Comparison of ENCODE assay signal across 9 mouse cellular contexts in genomic region chr10:4267481-4267880, GRCm38 (mm10). TPM values are rescaled to one million over a fixed set of nuclear protein-coding genes. Genes with fewer than 3 reads are reported as not detected.
DNase-seq lines count a peak whose midpoint lies in the region; ATAC-seq and TF ChIP-seq lines count a peak whose summit lies in the region.
"Had no signal": no experiment of that assay in that cellular context is flagged by ENCODE, and none has a peak within 500 bp of the region (broad histone marks: within the 10 kb centered on the region; RNA-seq: fewer than 3 reads in every experiment).

No protein-coding gene starts in this region.

- TF ChIP-seq POLR2A in testis, adult 2 months (IDR thresholded peaks at IDR 0.05; ENCODE audit: control insufficient read depth, low read depth, low read length): 0 out of 2 replicates have a peak, but pooled peaks have one; percentile 20

- DNase-seq in testis, postnatal 14 days (ENCODE audit: low spot score): no peak
- peak; percentile 33 for DNase-seq in hindbrain, postnatal 0 days (ENCODE audit: low spot score)
- DNase-seq in layer of hippocampus, postnatal 36 days: no peak
- DNase-seq in spleen, adult 12 weeks (ENCODE audit: low spot score): no peak

- peak overlapping the region; percentile 18; the same call in 1 of the 2 replicates for H3K27ac ChIP-seq in testis, adult 2 months (ENCODE audit: control insufficient read depth, insufficient read depth, low read depth, low read length)
- H3K27ac ChIP-seq in embryonic facial prominence, embryonic 13.5 days: no peak overlapping the region
- no peak overlapping the region for H3K27ac ChIP-seq in hindbrain, postnatal 0 days
- no peak overlapping the region for H3K27ac ChIP-seq in stomach, embryonic 15.5 days
- H3K27ac ChIP-seq: macrophage had no signal

- H3K4me2 ChIP-seq in embryonic facial prominence, embryonic 13.5 days: peak overlapping the region; percentile 97; the same call in 1 of the 2 replicates
- H3K4me2 ChIP-seq in hindbrain, postnatal 0 days (ENCODE audit: low read depth, low read length): peak overlapping the region; percentile 95
- peak overlapping the region; percentile 91 for H3K4me2 ChIP-seq in stomach, embryonic 15.5 days

- TF ChIP-seq CTCF in testis, adult 2 months (IDR thresholded peaks at IDR 0.05; ENCODE audit: control insufficient read depth, insufficient read depth, insufficient replicate concordance, low read depth, low read length): no peak
- no peak for TF ChIP-seq CTCF in hindbrain, postnatal 0 days (IDR thresholded peaks at IDR 0.05; ENCODE audit: low read depth)

- H3K36me3 ChIP-seq in testis, adult 2 months (ENCODE audit: control insufficient read depth, insufficient read depth, low read length): no peaks in the 10 kb centered on the region
- H3K36me3 ChIP-seq in embryonic facial prominence, embryonic 13.5 days: no peaks in the 10 kb centered on the region
- no peaks in the 10 kb centered on the region for H3K36me3 ChIP-seq in hindbrain, postnatal 0 days (ENCODE audit: insufficient read depth, low read length)
- H3K36me3 ChIP-seq in stomach, embryonic 15.5 days: no peaks in the 10 kb centered on the region

- H3K27me3 ChIP-seq in testis, adult 2 months (ENCODE audit: control insufficient read depth, insufficient read depth, low read length): no peaks in the 10 kb centered on the region
- H3K27me3 ChIP-seq in embryonic facial prominence, embryonic 13.5 days: peaks cover 9% of the 10 kb centered on the region; the same call in 1 of the 2 replicates
- H3K27me3 ChIP-seq in hindbrain, postnatal 0 days (ENCODE audit: insufficient read depth, low read length): no peaks in the 10 kb centered on the region
- H3K27me3 ChIP-seq in stomach, embryonic 15.5 days (replicated peaks): no peaks in the 10 kb centered on the region

- 80% methylated on average over 7 of the region's 7 CpGs for WGBS in embryonic facial prominence, embryonic 13.5 days
- 76% methylated on average over 7 of the region's 7 CpGs for WGBS in hindbrain, postnatal 0 days
- 75% methylated on average over 7 of the region's 7 CpGs for WGBS in stomach, embryonic 15.5 days

- ATAC-seq in embryonic facial prominence, embryonic 13.5 days (ENCODE audit: insufficient number of reproducible peaks, insufficient read depth, low FRiP score, low TSS enrichment, low read depth): no peak
- no peak for ATAC-seq in hindbrain, postnatal 0 days
- ATAC-seq in stomach, embryonic 15.5 days (ENCODE audit: insufficient read depth, low FRiP score, low read depth): no peak
- ATAC-seq in monocyte, adult 5-6 weeks (replicated peaks; ENCODE audit: insufficient number of reproducible peaks, low FRiP score, low TSS enrichment, poor library complexity, severe bottlenecking): no peak

- no peak overlapping the region for H3K9ac ChIP-seq in embryonic facial prominence, embryonic 13.5 days
- no peak overlapping the region for H3K9ac ChIP-seq in hindbrain, postnatal 0 days (replicated peaks; ENCODE audit: low read length)
- H3K9ac ChIP-seq in stomach, embryonic 15.5 days: no peak overlapping the region

- H3K4me1 ChIP-seq in testis, adult 2 months (ENCODE audit: control insufficient read depth, insufficient read depth, low read length): peaks cover 4% of the 10 kb centered on the region
- H3K4me1 ChIP-seq in embryonic facial prominence, embryonic 13.5 days: peaks cover 13% of the 10 kb centered on the region
- peaks cover 5% of the 10 kb centered on the region; the same call in 1 of the 2 replicates for H3K4me1 ChIP-seq in hindbrain, postnatal 0 days (ENCODE audit: insufficient read depth, low read length)
- H3K4me1 ChIP-seq in stomach, embryonic 15.5 days: peaks cover 10% of the 10 kb centered on the region; the same call in 1 of the 2 replicates

- no peaks in the 10 kb centered on the region for H3K9me3 ChIP-seq in embryonic facial prominence, embryonic 13.5 days
- no peaks in the 10 kb centered on the region for H3K9me3 ChIP-seq in hindbrain, postnatal 0 days (ENCODE audit: low read length)
- H3K9me3 ChIP-seq in stomach, embryonic 15.5 days: no peaks in the 10 kb centered on the region

- peak overlapping the region; percentile 30 for H3K4me3 ChIP-seq in testis, adult 2 months (ENCODE audit: control insufficient read depth, low read depth, low read length)
- H3K4me3 ChIP-seq in embryonic facial prominence, embryonic 13.5 days: peak overlapping the region; percentile 65; the same call in 1 of the 2 replicates
- H3K4me3 ChIP-seq in hindbrain, postnatal 0 days (ENCODE audit: low read length): peak overlapping the region; percentile 76
- H3K4me3 ChIP-seq in stomach, embryonic 15.5 days (replicated peaks): peak overlapping the region; percentile 67; the same call in 1 of the 2 replicates

RNA-seq across cellular contexts. Expression of gene Akap12, which starts 1.3 kb away (rescaled TPM):
- 427 and 446 TPM in 2 replicates for polyA plus RNA-seq in testis, adult 2 months (2012; rRNA removed)
- 21.9 and 26.4 TPM in 2 replicates for polyA plus RNA-seq in embryonic facial prominence, embryonic 13.5 days (2015; fragmentation: Nextera tagmentation; extraction: Ambion mirVana)
- total RNA-seq in hindbrain, postnatal 0 days (2014; rRNA removed): 32.9 and 40.4 TPM in 2 replicates
- polyA plus RNA-seq in hindbrain, postnatal 0 days (2015; fragmentation: Nextera tagmentation; extraction: Ambion mirVana): 35.7 and 35.9 TPM in 2 replicates
- polyA plus RNA-seq in stomach, embryonic 15.5 days (2015; fragmentation: Nextera tagmentation; extraction: Ambion mirVana): 59.6 and 62.9 TPM in 2 replicates
- total RNA-seq in monocyte, adult 5-6 weeks (2017): 5.5 to 7.9 TPM (median 6.9 TPM) in 3 replicates
- 10 to 100 TPM; 10.6 to 14.6 TPM for total RNA-seq in layer of hippocampus, postnatal 36 days (2021)
